Mouse (Mus musculus): ENCODE data around the gene Cdc37. TPM values are rescaled to one million over a fixed set of nuclear protein-coding genes. Genes with fewer than 3 reads are reported as not detected.

Cdc37 gene
- polyA plus RNA-seq, 1 experiment from 2014 or later: 335 TPM

GRCm38 (mm10) chr9:21166516-21166915 is 16.7 kb upstream of the Cdc37 start:
- peak overlapping the region; percentile 45 for H3K4me3 ChIP-seq
- H3K27ac ChIP-seq: no peak overlapping the region
- no peak overlapping the region for H3K9ac ChIP-seq
- H3K27me3 ChIP-seq: peaks cover 55% of the 10 kb centered on the region
- no peaks in the 10 kb centered on the region for H3K9me3 ChIP-seq
- no peaks in the 10 kb centered on the region for H3K36me3 ChIP-seq
- ATAC-seq (ENCODE audit: insufficient number of reproducible peaks, insufficient read depth, low FRiP score, low TSS enrichment): no peak
- peaks cover 48% of the 10 kb centered on the region for H3K4me1 ChIP-seq
- H3K4me2 ChIP-seq (replicated peaks): peak overlapping the region; percentile 93
- WGBS: 38% methylated on average over 3 of the region's 3 CpGs

GRCm38 (mm10) chr9:21165952-21166451 is 16.2 kb upstream of the Cdc37 start:
- Histone ChIP-seq H3K27ac (no peak overlapping the region), H3K9me3 (no peaks in the 10 kb centered on the region), H3K4me1 (peaks cover 48% of the 10 kb centered on the region), H3K4me3 (peak overlapping the region; percentile 45), H3K36me3 (no peaks in the 10 kb centered on the region), H3K27me3 (peaks cover 57% of the 10 kb centered on the region), H3K9ac (peak overlapping the region; percentile 41), H3K4me2 (replicated peaks) (peak overlapping the region; percentile 93)
- no peak for ATAC-seq (ENCODE audit: insufficient number of reproducible peaks, insufficient read depth, low FRiP score, low TSS enrichment)
- 2% methylated on average over 46 of the region's 47 CpGs for WGBS

GRCm38 (mm10) chr9:21165041-21165951 is 15.5 kb upstream of the Cdc37 start, which contains the start of gene Pde4a:
TSS of gene Pde4a (plus strand) at chr9:21165714.
- peak within 1 kb of the TSS; percentile 41 for H3K9ac ChIP-seq
- H3K36me3 ChIP-seq: no peaks in the 10 kb centered on the region
- H3K9me3 ChIP-seq: no peaks in the 10 kb centered on the region
- H3K27ac ChIP-seq: no peak within 1 kb of the TSS
- peak within 1 kb of the TSS; percentile 45 for H3K4me3 ChIP-seq
- peaks cover 48% of the 10 kb centered on the region for H3K4me1 ChIP-seq
- no peak for ATAC-seq (ENCODE audit: insufficient number of reproducible peaks, insufficient read depth, low FRiP score, low TSS enrichment)
- under 1% methylated on average over 86 of the region's 86 CpGs for WGBS
- peaks cover 57% of the 10 kb centered on the region for H3K27me3 ChIP-seq
- peak within 1 kb of the TSS; percentile 93 for H3K4me2 ChIP-seq (replicated peaks)

- Histone ChIP-seq H3K36me3 (no peaks in the 10 kb centered on the region), H3K27me3 (peaks cover 57% of the 10 kb centered on the region), H3K9ac (no peak overlapping the region; the same call in 1 of the 2 replicates), H3K4me2 (replicated peaks) (peak overlapping the region; percentile 36), H3K4me3 (peak overlapping the region; percentile 16), H3K4me1 (peaks cover 46% of the 10 kb centered on the region), H3K27ac (no peak overlapping the region), H3K9me3 (no peaks in the 10 kb centered on the region)
- no peak for ATAC-seq (ENCODE audit: insufficient number of reproducible peaks, insufficient read depth, low FRiP score, low TSS enrichment)
- under 1% methylated on average over 26 of the region's 26 CpGs for WGBS
Observed at GRCm38 (mm10) chr9:21164072-21164471, 14.3 kb upstream of the Cdc37 start.

GRCm38 (mm10) chr9:21163086-21164050 is 13.6 kb upstream of the Cdc37 start:
- WGBS: 36% methylated on average over 11 of the region's 11 CpGs
- ATAC-seq (ENCODE audit: insufficient number of reproducible peaks, insufficient read depth, low FRiP score, low TSS enrichment): no peak
- Histone ChIP-seq H3K4me3 (0 out of 2 replicates have a peak overlapping the region, but pooled peaks have one; percentile 16), H3K36me3 (no peaks in the 10 kb centered on the region), H3K9ac (no peak overlapping the region), H3K27me3 (peaks cover 57% of the 10 kb centered on the region), H3K9me3 (no peaks in the 10 kb centered on the region), H3K4me2 (replicated peaks) (no peak overlapping the region), H3K4me1 (peaks cover 39% of the 10 kb centered on the region), H3K27ac (no peak overlapping the region)

- WGBS: 2% methylated on average over 52 of the region's 52 CpGs
- Histone ChIP-seq H3K4me3 (peak overlapping the region; percentile 52), H3K27me3 (peaks cover 47% of the 10 kb centered on the region), H3K27ac (no peak overlapping the region), H3K36me3 (no peaks in the 10 kb centered on the region), H3K9ac (peak overlapping the region; percentile 69), H3K9me3 (no peaks in the 10 kb centered on the region), H3K4me2 (replicated peaks) (peak overlapping the region; percentile 73), H3K4me1 (peaks cover 21% of the 10 kb centered on the region)
- ATAC-seq (ENCODE audit: insufficient number of reproducible peaks, insufficient read depth, low FRiP score, low TSS enrichment): 0 out of 2 replicates have a peak, but pooled peaks have one; percentile 49
Observed at GRCm38 (mm10) chr9:21161209-21161909, 11.6 kb upstream of the Cdc37 start.

GRCm38 (mm10) chr9:21154787-21155186 is 5.0 kb upstream of the Cdc37 start:
- no peak for ATAC-seq (ENCODE audit: insufficient number of reproducible peaks, insufficient read depth, low FRiP score, low TSS enrichment)

GRCm38 (mm10) chr9:21153833-21154232 is 4.1 kb upstream of the Cdc37 start:
- H3K4me1 ChIP-seq: peaks cover 22% of the 10 kb centered on the region
- ATAC-seq (ENCODE audit: insufficient number of reproducible peaks, insufficient read depth, low FRiP score, low TSS enrichment): no peak
- WGBS: 3% methylated on average over 5 of the region's 5 CpGs
- no peaks in the 10 kb centered on the region for H3K36me3 ChIP-seq
- H3K4me2 ChIP-seq (replicated peaks): peak overlapping the region; percentile 55
- H3K27me3 ChIP-seq: no peaks in the 10 kb centered on the region
- H3K27ac ChIP-seq: peak overlapping the region; percentile 47
- peak overlapping the region; percentile 39; the same call in 1 of the 2 replicates for H3K9ac ChIP-seq
- no peaks in the 10 kb centered on the region for H3K9me3 ChIP-seq
- peak overlapping the region; percentile 30 for H3K4me3 ChIP-seq

More at GRCm38 (mm10) chr9:21154787-21155186, 5.0 kb upstream of the Cdc37 start:
- H3K4me2 ChIP-seq (replicated peaks): no peak overlapping the region
- H3K27ac ChIP-seq: no peak overlapping the region
- H3K9me3 ChIP-seq: no peaks in the 10 kb centered on the region
- 84% methylated on average over 3 of the region's 3 CpGs for WGBS
- no peak overlapping the region for H3K9ac ChIP-seq
- H3K4me3 ChIP-seq: no peak overlapping the region
- no peaks in the 10 kb centered on the region for H3K27me3 ChIP-seq
- H3K36me3 ChIP-seq: no peaks in the 10 kb centered on the region
- peaks cover 19% of the 10 kb centered on the region; the same call in 1 of the 2 replicates for H3K4me1 ChIP-seq

- H3K27ac ChIP-seq: peak overlapping the region; percentile 47
- ATAC-seq (ENCODE audit: insufficient number of reproducible peaks, insufficient read depth, low FRiP score, low TSS enrichment): no peak
- no peaks in the 10 kb centered on the region for H3K27me3 ChIP-seq
- H3K9me3 ChIP-seq: no peaks in the 10 kb centered on the region
- 6% methylated on average over 12 of the region's 12 CpGs for WGBS
- peak overlapping the region; percentile 55 for H3K4me2 ChIP-seq (replicated peaks)
- H3K4me3 ChIP-seq: peak overlapping the region; percentile 30
- H3K9ac ChIP-seq: peak overlapping the region; percentile 39
- H3K36me3 ChIP-seq: no peaks in the 10 kb centered on the region
- H3K4me1 ChIP-seq: peaks cover 27% of the 10 kb centered on the region
Observed at GRCm38 (mm10) chr9:21153331-21153730, 3.5 kb upstream of the Cdc37 start.

- 2% methylated on average over 11 of the region's 11 CpGs for whole genome bisulfite sequencing
- Histone ChIP-seq H3K4me1 (peaks cover 33% of the 10 kb centered on the region), H3K27me3 (no peaks in the 10 kb centered on the region), H3K4me2 (replicated peaks) (peak overlapping the region; percentile 55), H3K27ac (peak overlapping the region; percentile 47; the same call in 1 of the 2 replicates), H3K4me3 (peak overlapping the region; percentile 30), H3K9me3 (no peaks in the 10 kb centered on the region), H3K9ac (0 out of 2 replicates have a peak overlapping the region, but pooled peaks have one; percentile 39), H3K36me3 (no peaks in the 10 kb centered on the region)
- ATAC-seq (ENCODE audit: insufficient number of reproducible peaks, insufficient read depth, low FRiP score, low TSS enrichment): no peak
Observed at GRCm38 (mm10) chr9:21152715-21153114, 2.9 kb upstream of the Cdc37 start.
